Mouse (Mus musculus) thymus, adult 2 months (tissue): ENCODE measurements around the gene Gm10972.

ENCODE experiments used
- CTCF ChIP-seq: fragments of 200-500 bp; IDR thresholded peaks from 2 replicates; pipeline ENCODE4 v1.5.1; 2012; ENCODE audit warnings: mild to moderate bottlenecking, control low read depth, low read length, moderate library complexity, borderline replicate concordance; ENCODE audit not compliant: control insufficient read depth, poor library complexity, insufficient read depth; ENCODE audit errors: extremely low read depth
- POLR2A ChIP-seq: fragments of 200-500 bp; IDR thresholded peaks from 2 replicates; pipeline ENCODE4 v1.6.1; 2012; ENCODE audit warnings: mild to moderate bottlenecking, low read length, control low read depth, moderate library complexity; ENCODE audit not compliant: control insufficient read depth, poor library complexity, insufficient read depth; ENCODE audit errors: extremely low read depth

DNA sequence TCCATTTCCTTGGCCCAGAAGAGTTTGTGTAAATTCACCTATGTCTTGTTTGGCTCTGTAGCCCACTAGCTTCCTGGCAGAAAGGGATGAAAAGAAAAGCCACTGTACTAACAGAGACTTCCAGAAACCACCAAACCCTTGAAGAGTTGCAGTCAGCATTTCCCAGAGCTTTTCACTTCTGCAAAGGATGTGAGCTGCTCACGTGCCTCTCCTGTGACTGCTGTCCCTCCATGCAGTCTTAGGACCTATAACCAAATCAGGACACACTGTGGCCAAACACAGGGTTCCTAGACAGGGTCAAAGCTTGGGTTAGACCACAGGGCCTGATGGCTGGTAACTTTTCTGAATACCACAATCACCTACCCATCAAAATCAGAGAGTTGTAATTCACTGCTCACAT lies 30.6 kb upstream of the Gm10972 start:
- TF ChIP-seq CTCF (no peak), POLR2A (no peak)
